Mouse (Mus musculus) cerebellum, adult 2 months (tissue): ENCODE results near the gene Zbtb7b.

ENCODE experiments used
- CTCF ChIP-seq: fragments of 200-500 bp; IDR thresholded peaks from 2 replicates; pipeline ENCODE4 v1.5.1; 2011; ENCODE audit warnings: low read depth, mild to moderate bottlenecking, control low read depth, low read length, moderate library complexity, borderline replicate concordance; ENCODE audit not compliant: insufficient read depth
- POLR2A ChIP-seq: fragments of 200-500 bp; IDR thresholded peaks from 2 replicates; pipeline ENCODE4 v1.6.1; 2011; ENCODE audit warnings: low read length, control low read depth, borderline replicate concordance; ENCODE audit not compliant: insufficient read depth

DNA sequence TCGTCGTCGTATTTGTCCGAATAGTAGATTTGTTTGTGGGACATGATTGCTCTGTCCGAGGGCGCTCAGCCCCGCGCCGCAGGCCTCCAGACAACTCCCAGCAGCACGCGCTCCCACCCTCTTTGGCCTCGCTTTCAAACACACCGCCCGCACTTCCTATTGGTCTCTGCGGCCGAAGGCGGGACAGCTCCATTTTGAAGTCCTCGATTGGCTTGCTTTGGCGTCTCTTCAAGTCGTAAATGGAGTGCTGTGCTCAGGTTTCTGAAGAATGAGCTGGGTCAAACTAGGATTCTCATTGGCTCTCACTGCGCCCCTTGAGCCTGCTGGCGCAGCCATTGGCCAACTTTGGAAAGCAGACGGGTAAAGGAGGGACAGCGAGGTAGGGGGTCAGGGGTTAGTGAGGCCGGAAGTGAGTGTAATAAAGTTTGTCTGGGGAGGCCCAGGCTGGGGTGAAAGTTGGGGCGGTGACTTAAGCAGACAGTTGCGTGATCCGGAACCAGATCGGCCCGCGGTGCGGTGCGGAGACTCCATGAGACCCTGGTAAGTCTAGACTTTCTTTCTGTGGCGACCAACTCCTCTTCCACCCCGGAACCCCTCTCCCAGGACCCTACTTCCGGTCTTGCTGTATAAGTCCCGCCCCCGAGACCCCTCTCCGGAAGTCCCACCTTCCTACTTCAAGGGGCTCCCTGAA, 23.7 kb upstream of the Zbtb7b start, which contains the start of the genes Cks1b and Shc1:
- TF ChIP-seq CTCF (no peak), POLR2A (no peak)
